Mouse (Mus musculus): ENCODE measurements at regions not wholly inside any gene's neighbourhood (a gene's known extent, or its start where the extent isn't known, plus 50 kb on each side); places are given as distances from the start of the nearest gene placed in this dataset.

DNA sequence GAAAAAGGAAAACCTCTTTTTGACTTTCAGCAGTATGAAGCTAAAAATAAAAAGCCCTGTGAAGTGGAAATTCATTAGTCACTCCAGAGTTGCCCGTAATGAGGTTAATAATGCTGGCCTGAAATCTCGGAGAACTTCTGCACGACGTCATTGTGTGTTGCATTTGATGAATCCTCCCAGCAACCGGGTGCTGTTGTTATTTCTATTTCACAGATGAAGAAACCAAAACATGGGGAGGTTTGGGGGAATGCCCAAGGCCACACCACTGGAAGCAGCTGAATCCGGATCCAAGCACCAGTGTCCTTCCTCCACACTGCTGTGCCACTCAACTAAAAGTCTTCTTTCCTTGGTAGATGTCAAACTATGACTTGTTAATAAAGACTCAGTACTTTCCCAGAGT, 149.7 kb downstream of the Dad1 start:
- no peak for TF ChIP-seq CTCF (IDR thresholded peaks at IDR 0.05; ENCODE audit: low read depth)
- no peak for TF ChIP-seq EP300 (IDR thresholded peaks at IDR 0.05; ENCODE audit: low read depth)

Measured in heart, postnatal 0 days (tissue).